Mouse (Mus musculus) ES-E14 (cell line): ENCODE data around the gene Snrnp25. TPM values are rescaled to one million over a fixed set of nuclear protein-coding genes. Genes with fewer than 3 reads are reported as not detected.

Experiments used
- DNase-seq: peaks from one replicate; pipeline ENCODE4 v3.0.0-alpha.2; 2013; ENCODE audit warnings: low read depth, low spot score
- H3K27ac ChIP-seq: 2 replicates; pipeline ENCODE4 v1.5.1; 2012; ENCODE audit warnings: low read depth, mild to moderate bottlenecking, low read length, moderate library complexity, mixed read lengths; ENCODE audit not compliant: poor library complexity, insufficient read depth, severe bottlenecking
- H3K36me3 ChIP-seq: 2 replicates; pipeline ENCODE4 v1.6.1; 2012; ENCODE audit warnings: mild to moderate bottlenecking, low read length, moderate library complexity, mixed read lengths; ENCODE audit not compliant: control insufficient read depth, poor library complexity, insufficient read depth, severe bottlenecking
- H3K4me1 ChIP-seq, 2 experiments: fragments of 150-350 bp in 1 of 2; sonication (generic) in 1 of 2; 2 replicates each; pipeline ENCODE4 v1.6.1; 2012; ENCODE audit warnings: low read length in 2 of 2, mild to moderate bottlenecking in 1 of 2, mixed read lengths in 1 of 2; ENCODE audit not compliant: control insufficient read depth in 2 of 2, insufficient read depth in 2 of 2, poor library complexity in 1 of 2
- H3K4me3 ChIP-seq, 2 experiments: fragments of 150-350 bp in 1 of 2; sonication (generic) in 1 of 2; 2 replicates each; pipeline ENCODE4 v1.5.1; 2012; ENCODE audit warnings: low read length in 2 of 2, low read depth in 1 of 2, mild to moderate bottlenecking in 1 of 2, mixed read lengths in 1 of 2; ENCODE audit not compliant: insufficient read depth in 1 of 2, poor library complexity in 1 of 2, severe bottlenecking in 1 of 2
- H3K9ac ChIP-seq: 2 replicates; pipeline ENCODE4 v1.6.1; 2012; ENCODE audit warnings: low read depth, mild to moderate bottlenecking, low read length, mixed read lengths; ENCODE audit not compliant: poor library complexity, insufficient read depth, severe bottlenecking
- H3K9me3 ChIP-seq: fragments of 150-350 bp; sonication (generic); 2 replicates; pipeline ENCODE4 v1.6.1; 2012; ENCODE audit warnings: low read depth, mild to moderate bottlenecking, low read length; ENCODE audit not compliant: control insufficient read depth, insufficient read depth
- CHD2 ChIP-seq: IDR thresholded peaks from 2 replicates; pipeline ENCODE4 v1.6.1; 2014; ENCODE audit warnings: mild to moderate bottlenecking, low read depth, low read length, inconsistent platforms
- HCFC1 ChIP-seq: IDR thresholded peaks from 2 replicates; pipeline ENCODE4 v1.6.1; 2012; ENCODE audit warnings: low read length, inconsistent platforms, borderline replicate concordance; ENCODE audit not compliant: insufficient read depth
- MAFK ChIP-seq: IDR thresholded peaks from 2 replicates; pipeline ENCODE4 v1.6.1; 2014; ENCODE audit warnings: mild to moderate bottlenecking, low read depth, low read length, inconsistent platforms; ENCODE audit not compliant: insufficient read depth
- ZC3H11A ChIP-seq: IDR thresholded peaks from 2 replicates; pipeline ENCODE4 v1.6.1; 2012; ENCODE audit warnings: low read depth, mild to moderate bottlenecking, inconsistent platforms, low read length, borderline replicate concordance
- ZNF384 ChIP-seq: IDR thresholded peaks from 2 replicates; pipeline ENCODE4 v1.6.1; 2012; ENCODE audit warnings: low read depth, low read length, inconsistent platforms
- in situ Hi-C, 2 experiments: fragments of 600-800 bp; cut with MboI; formaldehyde crosslinking; loops; one replicate each; pipeline ENCODE4 v1.15.1; 2025; ENCODE audit warnings: low sequenced_read_pairs in 2 of 2, inconsistent platforms in 1 of 2; ENCODE audit not compliant: unreplicated experiment in 2 of 2
- total RNA-seq: library from RNA; depleted of rRNA; stranded (reverse); fragments of 300-350 nt; gene quantifications from 2 replicates; pipeline ENCODE4 v1.2.3, GENCODE M21; 2012

Snrnp25 gene
- total RNA-seq, 1 experiment = 79.5 TPM

DNA sequence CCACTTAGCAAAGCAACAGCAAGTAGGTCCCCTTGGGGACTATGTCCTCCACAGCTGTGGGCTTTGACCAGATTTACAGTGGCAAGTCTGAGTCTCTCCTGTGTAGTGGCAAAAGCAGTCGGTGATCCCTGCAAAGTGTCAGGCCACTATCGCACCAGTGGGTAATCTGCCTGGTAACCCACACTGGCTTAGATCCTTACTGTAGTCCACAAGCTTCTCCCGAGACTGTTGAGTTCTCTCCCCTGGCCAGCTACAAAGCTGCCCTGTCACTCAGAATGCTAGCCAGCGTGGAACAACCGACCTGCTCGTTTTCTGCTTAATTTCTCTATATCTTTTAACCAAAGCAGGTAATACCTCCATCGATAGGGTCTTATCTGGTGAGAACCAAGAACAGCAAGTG, 44.9 kb upstream of the Snrnp25 start:
- DNase-seq = no peak

DNA sequence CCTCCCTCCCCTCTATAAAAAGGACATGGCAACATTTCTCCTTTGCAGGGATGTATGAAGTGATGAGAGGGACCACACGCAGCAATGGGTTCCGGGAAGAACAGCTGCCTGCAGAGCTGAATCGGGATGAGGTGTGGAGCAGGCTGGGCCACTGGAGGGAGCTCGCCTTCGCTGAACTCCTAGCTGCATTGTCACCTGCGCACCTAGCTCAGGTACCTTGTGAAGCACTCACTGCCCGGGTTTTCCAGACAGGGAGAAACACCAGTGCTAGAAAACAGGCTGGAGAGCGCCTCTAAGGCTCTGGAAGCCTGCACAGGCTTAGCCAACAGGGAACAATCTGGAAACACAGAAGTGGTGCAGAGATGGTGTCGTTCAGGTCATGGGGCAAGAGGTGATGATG, 43.7 kb upstream of the Snrnp25 start:
- in situ Hi-C loops = no loop called here
- H3K9me3 ChIP-seq = no peaks in the 10 kb centered on the region
- no peak overlapping the region for H3K27ac ChIP-seq
- DNase-seq = no peak
- H3K4me3 ChIP-seq = peak overlapping the region; percentile 45 to 67; a peak in 3 of 4 replicates
- H3K36me3 ChIP-seq = no peaks in the 10 kb centered on the region
- no peak overlapping the region for H3K9ac ChIP-seq
- TF ChIP-seq HCFC1 = no peak
- no peak for TF ChIP-seq CHD2
- TF ChIP-seq ZNF384 = no peak
- no peak for TF ChIP-seq ZC3H11A
- no peak for TF ChIP-seq MAFK
- H3K4me1 ChIP-seq = peaks cover 2 to 8% of the 10 kb centered on the region in 2 experiments; a peak in 2 of 4 replicates

More for the DNA sequence above, 44.9 kb upstream of the Snrnp25 start:
- Histone ChIP-seq H3K27ac (no peak overlapping the region), H3K4me3 (no peak overlapping the region), H3K9me3 (no peaks in the 10 kb centered on the region), H3K36me3 (no peaks in the 10 kb centered on the region), H3K4me1 (peaks cover 2 to 8% of the 10 kb centered on the region in 2 experiments; a peak in 2 of 4 replicates), H3K9ac (no peak overlapping the region)
- in situ Hi-C loops = no loop called here
- no peak for TF ChIP-seq ZC3H11A
- no peak for TF ChIP-seq ZNF384
- TF ChIP-seq HCFC1 = no peak
- TF ChIP-seq MAFK = no peak
- no peak for TF ChIP-seq CHD2

GRCm38 (mm10) chr11:32161922-32162804, 43.1 kb upstream of the Snrnp25 start:
- TF ChIP-seq ZNF384 (no peak), HCFC1 (no peak), ZC3H11A (no peak), MAFK (no peak), CHD2 (no peak)
- Histone ChIP-seq H3K27ac (no peak overlapping the region), H3K4me3 (peak overlapping the region; percentile 45 to 67), H3K9me3 (no peaks in the 10 kb centered on the region), H3K9ac (no peak overlapping the region; the same call in 1 of the 2 replicates), H3K36me3 (no peaks in the 10 kb centered on the region), H3K4me1 (peaks cover 2 to 8% of the 10 kb centered on the region in 2 experiments; a peak in 2 of 4 replicates)
- peak; percentile 66 for DNase-seq
- in situ Hi-C loops = no loop called here

GRCm38 (mm10) chr11:32166683-32167082, 38.5 kb upstream of the Snrnp25 start:
- H3K9me3 ChIP-seq = no peaks in the 10 kb centered on the region
- DNase-seq = no peak
- TF ChIP-seq MAFK = no peak
- in situ Hi-C loops = no loop called here
- no peaks in the 10 kb centered on the region for H3K36me3 ChIP-seq
- no peak overlapping the region for H3K9ac ChIP-seq
- H3K4me1 ChIP-seq = peaks cover 0 to 3% of the 10 kb centered on the region in 2 experiments; a peak in 1 of 4 replicates
- H3K4me3 ChIP-seq = no peak overlapping the region
- H3K27ac ChIP-seq = no peak overlapping the region

GRCm38 (mm10) chr11:32178506-32178905, 26.7 kb upstream of the Snrnp25 start:
- H3K36me3 ChIP-seq = no peaks in the 10 kb centered on the region
- no peak for TF ChIP-seq ZNF384
- TF ChIP-seq MAFK = no peak
- TF ChIP-seq HCFC1 = no peak
- TF ChIP-seq CHD2 = no peak
- no peak for TF ChIP-seq ZC3H11A
- no peak overlapping the region for H3K27ac ChIP-seq
- no peak overlapping the region for H3K4me3 ChIP-seq
- no peaks in the 10 kb centered on the region for H3K9me3 ChIP-seq
- H3K4me1 ChIP-seq = no peaks in the 10 kb centered on the region
- DNase-seq = no peak
- in situ Hi-C loops = no loop called here
- H3K9ac ChIP-seq = no peak overlapping the region
